Mouse (Mus musculus): Measurements from ENCODE around the gene Tff2. TPM values are rescaled to one million over a fixed set of nuclear protein-coding genes. Genes with fewer than 3 reads are reported as not detected.

Gene Tff2
- polyA plus RNA-seq, 1 experiment: not detected

- TF ChIP-seq EP300 (IDR thresholded peaks at IDR 0.05; ENCODE audit: insufficient read depth, low read depth, low read length): no peak
- TF ChIP-seq CTCF (IDR thresholded peaks at IDR 0.05; ENCODE audit: low read depth, low read length): no peak
- no peak for TF ChIP-seq POLR2A (IDR thresholded peaks at IDR 0.05; ENCODE audit: insufficient read depth, low read length)
- Histone ChIP-seq H3K9ac (ENCODE audit: low read depth, poor library complexity, severe bottlenecking) (no peak overlapping the region), H3K27me3 (ENCODE audit: control insufficient read depth, insufficient read depth, low read length, poor library complexity, severe bottlenecking) (no peaks in the 10 kb centered on the region), H3K27ac (ENCODE audit: insufficient read depth, low read length) (no peak overlapping the region), H3K36me3 (ENCODE audit: control insufficient read depth, insufficient read depth, low read length, poor library complexity, severe bottlenecking) (no peaks in the 10 kb centered on the region), H3K4me3 (ENCODE audit: low read depth, low read length) (no peak overlapping the region), H3K4me1 (ENCODE audit: control insufficient read depth, insufficient read depth, low read length) (no peaks in the 10 kb centered on the region), H3K9me3 (replicated peaks; ENCODE audit: control insufficient read depth, insufficient read depth, low read length, poor library complexity, severe bottlenecking) (no peaks in the 10 kb centered on the region)
Measured at GRCm38 (mm10) chr17:31134913-31135312, 9.2 kb downstream of the Tff2 start.

GRCm38 (mm10) chr17:31133776-31134175 is 10.3 kb downstream of the Tff2 start:
- Histone ChIP-seq H3K9me3 (replicated peaks; ENCODE audit: control insufficient read depth, insufficient read depth, low read length, poor library complexity, severe bottlenecking) (no peaks in the 10 kb centered on the region), H3K36me3 (ENCODE audit: control insufficient read depth, insufficient read depth, low read length, poor library complexity, severe bottlenecking) (no peaks in the 10 kb centered on the region), H3K4me1 (ENCODE audit: control insufficient read depth, insufficient read depth, low read length) (no peaks in the 10 kb centered on the region), H3K4me3 (ENCODE audit: low read depth, low read length) (no peak overlapping the region), H3K27ac (ENCODE audit: insufficient read depth, low read length) (no peak overlapping the region), H3K27me3 (ENCODE audit: control insufficient read depth, insufficient read depth, low read length, poor library complexity, severe bottlenecking) (no peaks in the 10 kb centered on the region), H3K9ac (ENCODE audit: low read depth, poor library complexity, severe bottlenecking) (no peak overlapping the region)
- TF ChIP-seq POLR2A (IDR thresholded peaks at IDR 0.05; ENCODE audit: insufficient read depth, low read length): no peak
- no peak for TF ChIP-seq CTCF (IDR thresholded peaks at IDR 0.05; ENCODE audit: low read depth, low read length)
- no peak for TF ChIP-seq EP300 (IDR thresholded peaks at IDR 0.05; ENCODE audit: insufficient read depth, low read depth, low read length)

DNA sequence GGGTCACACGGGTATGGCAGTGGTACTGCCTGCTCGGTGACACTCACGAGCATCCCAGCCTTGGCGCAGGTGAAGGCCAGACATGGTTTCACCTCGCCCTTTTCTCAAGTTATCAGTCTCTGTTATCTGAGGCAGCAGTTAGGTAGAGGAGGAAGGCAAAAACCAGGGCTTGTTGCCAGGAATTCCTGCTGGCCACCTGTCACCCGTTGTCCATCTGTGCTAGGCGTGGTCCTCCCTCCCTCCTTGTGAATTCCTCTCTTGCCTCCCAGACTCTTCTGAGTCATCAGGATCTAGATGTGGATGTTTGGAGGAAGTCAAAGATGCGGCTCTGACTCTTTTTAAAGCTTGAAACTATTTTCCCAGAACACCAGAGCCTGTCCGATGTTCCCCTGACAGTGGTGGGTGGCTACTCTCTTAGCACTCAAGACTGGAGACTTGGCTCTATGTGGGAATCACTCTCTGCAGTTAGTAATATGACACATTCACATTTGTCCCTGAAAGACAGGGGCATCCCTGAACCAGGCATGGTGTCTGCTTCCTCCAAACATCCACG is 12.7 kb downstream of the Tff2 start:
- H3K9ac ChIP-seq (ENCODE audit: low read depth, poor library complexity, severe bottlenecking): no peak overlapping the region
- H3K4me1 ChIP-seq (ENCODE audit: control insufficient read depth, insufficient read depth, low read length): no peaks in the 10 kb centered on the region
- TF ChIP-seq EP300 (IDR thresholded peaks at IDR 0.05; ENCODE audit: insufficient read depth, low read depth, low read length) (0 out of 2 replicates have a peak, but pooled peaks have one; percentile 36), CTCF (IDR thresholded peaks at IDR 0.05; ENCODE audit: low read depth, low read length) (no peak)
- H3K27ac ChIP-seq (ENCODE audit: insufficient read depth, low read length): no peak overlapping the region
- H3K4me3 ChIP-seq (ENCODE audit: low read depth, low read length): no peak overlapping the region
- H3K36me3 ChIP-seq (ENCODE audit: control insufficient read depth, insufficient read depth, low read length, poor library complexity, severe bottlenecking): no peaks in the 10 kb centered on the region
- no peaks in the 10 kb centered on the region for H3K9me3 ChIP-seq (replicated peaks; ENCODE audit: control insufficient read depth, insufficient read depth, low read length, poor library complexity, severe bottlenecking)
- no peaks in the 10 kb centered on the region for H3K27me3 ChIP-seq (ENCODE audit: control insufficient read depth, insufficient read depth, low read length, poor library complexity, severe bottlenecking)

DNA sequence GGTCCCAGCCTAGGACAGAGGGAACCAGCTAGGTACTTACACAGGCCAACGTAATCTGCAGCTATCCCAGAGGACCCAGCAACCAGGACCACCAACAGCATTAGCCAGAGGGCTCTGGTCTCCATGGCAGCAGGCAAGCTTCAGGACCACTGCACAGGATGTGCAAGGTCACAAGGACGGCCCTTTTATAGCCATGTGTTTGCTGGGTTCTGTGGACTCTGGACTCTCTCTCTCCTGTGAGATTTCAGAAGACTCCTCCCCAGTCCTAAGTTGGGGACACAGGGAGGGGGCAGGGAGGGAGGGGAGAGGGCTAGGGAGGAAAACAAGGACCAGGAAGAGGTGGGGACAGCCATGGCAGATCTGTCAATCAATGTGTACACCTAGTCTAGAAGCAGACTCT is 14.6 kb downstream of the Tff2 start, which contains the start of gene Tff3:
Gene Tff3 (minus strand): TSS at position 195 of the 400 bp plus-strand sequence.
- Histone ChIP-seq H3K9ac (ENCODE audit: low read depth, poor library complexity, severe bottlenecking) (no peak within 1 kb of the TSS), H3K27ac (ENCODE audit: insufficient read depth, low read length) (no peak within 1 kb of the TSS), H3K4me3 (ENCODE audit: low read depth, low read length) (no peak within 1 kb of the TSS), H3K36me3 (ENCODE audit: control insufficient read depth, insufficient read depth, low read length, poor library complexity, severe bottlenecking) (no peaks in the 10 kb centered on the region), H3K27me3 (ENCODE audit: control insufficient read depth, insufficient read depth, low read length, poor library complexity, severe bottlenecking) (no peaks in the 10 kb centered on the region), H3K4me1 (ENCODE audit: control insufficient read depth, insufficient read depth, low read length) (no peaks in the 10 kb centered on the region), H3K9me3 (replicated peaks; ENCODE audit: control insufficient read depth, insufficient read depth, low read length, poor library complexity, severe bottlenecking) (no peaks in the 10 kb centered on the region)
- TF ChIP-seq POLR2A (IDR thresholded peaks at IDR 0.05; ENCODE audit: insufficient read depth, low read length) (no peak), EP300 (IDR thresholded peaks at IDR 0.05; ENCODE audit: insufficient read depth, low read depth, low read length) (no peak), CTCF (IDR thresholded peaks at IDR 0.05; ENCODE audit: low read depth, low read length) (no peak)

- Histone ChIP-seq H3K4me3 (ENCODE audit: low read depth, low read length) (no peak overlapping the region), H3K9me3 (replicated peaks; ENCODE audit: control insufficient read depth, insufficient read depth, low read length, poor library complexity, severe bottlenecking) (no peaks in the 10 kb centered on the region), H3K27ac (ENCODE audit: insufficient read depth, low read length) (no peak overlapping the region), H3K9ac (ENCODE audit: low read depth, poor library complexity, severe bottlenecking) (no peak overlapping the region), H3K27me3 (ENCODE audit: control insufficient read depth, insufficient read depth, low read length, poor library complexity, severe bottlenecking) (no peaks in the 10 kb centered on the region), H3K36me3 (ENCODE audit: control insufficient read depth, insufficient read depth, low read length, poor library complexity, severe bottlenecking) (no peaks in the 10 kb centered on the region), H3K4me1 (ENCODE audit: control insufficient read depth, insufficient read depth, low read length) (no peaks in the 10 kb centered on the region)
- TF ChIP-seq POLR2A (IDR thresholded peaks at IDR 0.05; ENCODE audit: insufficient read depth, low read length): no peak
- no peak for TF ChIP-seq EP300 (IDR thresholded peaks at IDR 0.05; ENCODE audit: insufficient read depth, low read depth, low read length)
- no peak for TF ChIP-seq CTCF (IDR thresholded peaks at IDR 0.05; ENCODE audit: low read depth, low read length)
Measured at GRCm38 (mm10) chr17:31128708-31129318, 15.3 kb downstream of the Tff2 start.

DNA sequence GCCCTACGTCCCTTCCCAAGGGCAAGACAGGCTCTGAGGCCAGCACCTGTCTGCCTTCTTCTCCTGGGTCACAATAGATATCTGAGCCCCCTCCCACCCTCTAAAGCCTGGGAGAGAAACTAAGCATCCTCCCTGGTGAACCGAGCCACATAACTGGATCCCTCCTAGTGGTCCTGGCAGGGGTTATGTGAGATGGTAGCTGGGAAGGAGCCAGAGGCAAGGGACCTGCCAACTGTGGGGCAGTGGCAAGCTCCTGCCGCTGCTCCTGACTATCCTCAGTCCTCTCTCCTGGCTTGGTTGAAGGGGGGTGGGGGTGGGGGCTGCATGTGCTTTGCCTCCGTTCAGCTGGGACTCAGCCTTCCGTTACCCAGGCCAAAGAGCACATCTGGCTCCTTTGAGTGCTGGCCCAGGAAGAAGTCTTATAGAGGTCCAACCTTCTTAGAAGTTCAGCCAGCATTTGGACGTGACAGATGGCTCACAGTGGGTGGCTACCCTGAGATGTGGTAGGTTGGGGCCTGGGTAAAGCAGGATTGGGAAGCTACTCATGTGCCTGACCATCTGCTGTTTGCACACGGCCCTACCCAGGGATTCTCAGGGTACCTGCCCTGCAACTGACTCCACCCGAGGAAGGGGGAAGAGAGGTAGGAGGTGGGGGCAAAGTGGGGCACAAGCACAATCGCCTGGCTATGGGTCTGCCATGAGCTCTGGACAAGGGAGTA is 18.4 kb downstream of the Tff2 start:
- H3K27ac ChIP-seq (ENCODE audit: insufficient read depth, low read length): no peak overlapping the region
- no peak for TF ChIP-seq POLR2A (IDR thresholded peaks at IDR 0.05; ENCODE audit: insufficient read depth, low read length)
- TF ChIP-seq EP300 (IDR thresholded peaks at IDR 0.05; ENCODE audit: insufficient read depth, low read depth, low read length): peak; percentile 94; the same call in 1 of the 2 replicates
- H3K9ac ChIP-seq (ENCODE audit: low read depth, poor library complexity, severe bottlenecking): no peak overlapping the region

More for the DNA sequence above, 18.4 kb downstream of the Tff2 start:
- H3K4me3 ChIP-seq (ENCODE audit: low read depth, low read length): no peak overlapping the region
- no peaks in the 10 kb centered on the region for H3K27me3 ChIP-seq (ENCODE audit: control insufficient read depth, insufficient read depth, low read length, poor library complexity, severe bottlenecking)
- no peaks in the 10 kb centered on the region for H3K4me1 ChIP-seq (ENCODE audit: control insufficient read depth, insufficient read depth, low read length)
- H3K9me3 ChIP-seq (replicated peaks; ENCODE audit: control insufficient read depth, insufficient read depth, low read length, poor library complexity, severe bottlenecking): no peaks in the 10 kb centered on the region
- H3K36me3 ChIP-seq (ENCODE audit: control insufficient read depth, insufficient read depth, low read length, poor library complexity, severe bottlenecking): no peaks in the 10 kb centered on the region
